Mouse (Mus musculus) lung, postnatal 10 days (tissue): ENCODE results near the gene Gm13078.

Experiments used
- DNase-seq: peaks from one replicate; pipeline ENCODE4 v3.0.0; 2021

Gene Gm13078

GRCm38 (mm10) chr4:143719155-143719554 is at the start of gene Gm13078:
TSS of gene Gm13078 (plus strand) at chr4:143719455.
- DNase-seq: no peak

- no peak for DNase-seq
Observed at GRCm38 (mm10) chr4:143702611-143703010, 16.6 kb upstream of the Gm13078 start, which contains the start of gene Gm13089. TSS of gene Gm13089 (minus strand) at chr4:143702711.
